Mouse (Mus musculus) embryonic fibroblast, embryonic 13.5 days (primary cell): ENCODE results near the gene Ldhd. TPM values are rescaled to one million over a fixed set of nuclear protein-coding genes. Genes with fewer than 3 reads are reported as not detected.

Experiments used
- H3K27ac ChIP-seq: 2 replicates; pipeline ENCODE4 v1.5.1; 2012; ENCODE audit warnings: low read length, control low read depth, inconsistent platforms; ENCODE audit not compliant: insufficient read depth
- H3K4me1 ChIP-seq: 2 replicates; pipeline ENCODE4 v1.6.1; 2011; ENCODE audit warnings: low read length; ENCODE audit not compliant: control insufficient read depth, insufficient read depth
- H3K4me3 ChIP-seq: 2 replicates; pipeline ENCODE4 v1.5.1; 2011; ENCODE audit warnings: mild to moderate bottlenecking, control low read depth, low read length; ENCODE audit not compliant: insufficient read depth
- CTCF ChIP-seq: IDR thresholded peaks from 2 replicates; pipeline ENCODE4 v1.5.1; 2011; ENCODE audit warnings: mild to moderate bottlenecking, control low read depth, low read length, moderate library complexity, borderline replicate concordance; ENCODE audit not compliant: insufficient read depth
- POLR2A ChIP-seq: IDR thresholded peaks from 2 replicates; pipeline ENCODE4 v1.6.1; 2011; ENCODE audit warnings: low read depth, mild to moderate bottlenecking, control low read depth, low read length, moderate library complexity
- polyA plus RNA-seq: library from polyadenylated mRNA; stranded (reverse); fragments of >200 nt; gene quantifications from 2 replicates; pipeline ENCODE4 v1.2.4, GENCODE M21; 2011; ENCODE audit warnings: low read depth; ENCODE audit not compliant: missing spikeins, insufficient read length

The Ldhd gene
- polyA plus RNA-seq, 1 experiment = 0.46 TPM

GRCm38 (mm10) chr8:111622104-111622503 is 8.1 kb downstream of the Ldhd start:
- Histone ChIP-seq H3K27ac (no peak overlapping the region), H3K4me1 (0 out of 2 replicates have a peak, but pooled peaks cover 13% of the 10 kb centered on the region), H3K4me3 (no peak overlapping the region)
- TF ChIP-seq POLR2A (no peak), CTCF (no peak)

DNA sequence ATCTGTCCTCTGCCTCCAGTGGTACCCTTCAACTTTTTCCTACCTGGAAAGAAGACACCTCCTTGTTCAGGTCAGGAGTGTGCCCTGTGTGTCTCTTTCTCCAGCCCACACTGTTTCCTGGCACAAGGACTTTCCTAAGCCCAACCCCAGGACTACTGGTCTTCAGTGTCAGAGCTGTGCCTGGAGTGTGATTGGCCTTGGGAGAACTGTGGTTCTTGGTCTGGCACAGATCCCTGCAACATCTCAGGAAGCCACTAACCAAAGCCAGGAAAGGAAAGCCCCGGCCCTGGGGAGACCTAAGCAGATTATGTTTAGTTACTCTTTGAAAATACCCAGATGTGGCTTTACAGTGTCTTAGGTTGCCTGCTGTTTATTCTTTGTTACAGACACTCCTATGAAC is 10.2 kb downstream of the Ldhd start:
- TF ChIP-seq POLR2A (no peak), CTCF (no peak)
- 0 out of 2 replicates have a peak, but pooled peaks cover 5% of the 10 kb centered on the region for H3K4me1 ChIP-seq
- H3K4me3 ChIP-seq = no peak overlapping the region
- H3K27ac ChIP-seq = no peak overlapping the region

- Histone ChIP-seq H3K4me3 (no peak overlapping the region), H3K27ac (no peak overlapping the region), H3K4me1 (no peaks in the 10 kb centered on the region)
- TF ChIP-seq POLR2A (no peak), CTCF (no peak)
Measured at GRCm38 (mm10) chr8:111618273-111618672, 11.9 kb downstream of the Ldhd start.

GRCm38 (mm10) chr8:111617812-111618211 is 12.4 kb downstream of the Ldhd start:
- Histone ChIP-seq H3K4me1 (no peaks in the 10 kb centered on the region), H3K4me3 (no peak overlapping the region), H3K27ac (no peak overlapping the region)
- TF ChIP-seq POLR2A (no peak), CTCF (no peak)

GRCm38 (mm10) chr8:111614786-111615701 is 15.1 kb downstream of the Ldhd start:
- no peak overlapping the region for H3K4me3 ChIP-seq

DNA sequence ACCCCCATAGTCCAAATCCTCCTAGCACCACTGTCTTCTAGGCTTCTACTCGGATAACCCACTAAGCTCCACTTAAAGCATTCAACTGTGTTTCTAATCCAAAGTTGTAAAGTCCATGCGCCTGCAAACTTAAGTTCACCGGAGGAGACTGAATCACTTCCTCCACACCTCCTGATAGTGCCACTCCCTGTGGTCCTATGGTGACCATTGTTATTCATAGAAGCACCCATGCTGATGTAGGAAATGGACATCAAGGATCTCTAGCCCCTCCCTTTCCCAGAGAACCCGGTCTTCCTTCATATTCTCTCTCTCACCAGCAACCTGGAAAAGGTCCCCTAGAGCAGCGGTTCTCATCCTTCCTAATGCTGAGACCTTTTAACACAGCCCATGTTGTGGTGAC is 17.0 kb downstream of the Ldhd start:
- H3K4me1 ChIP-seq = no peaks in the 10 kb centered on the region

More at GRCm38 (mm10) chr8:111614786-111615701, 15.1 kb downstream of the Ldhd start:
- no peak overlapping the region for H3K27ac ChIP-seq
- TF ChIP-seq POLR2A (no peak), CTCF (no peak)
- H3K4me1 ChIP-seq = no peaks in the 10 kb centered on the region

GRCm38 (mm10) chr8:111607414-111607813 is 22.8 kb downstream of the Ldhd start:
- no peak overlapping the region for H3K27ac ChIP-seq
- H3K4me3 ChIP-seq = no peak overlapping the region
- H3K4me1 ChIP-seq = no peaks in the 10 kb centered on the region
- TF ChIP-seq POLR2A (no peak), CTCF (no peak)

More for the DNA sequence above, 17.0 kb downstream of the Ldhd start:
- Histone ChIP-seq H3K4me3 (no peak overlapping the region), H3K27ac (no peak overlapping the region)
- TF ChIP-seq POLR2A (no peak), CTCF (no peak)

DNA sequence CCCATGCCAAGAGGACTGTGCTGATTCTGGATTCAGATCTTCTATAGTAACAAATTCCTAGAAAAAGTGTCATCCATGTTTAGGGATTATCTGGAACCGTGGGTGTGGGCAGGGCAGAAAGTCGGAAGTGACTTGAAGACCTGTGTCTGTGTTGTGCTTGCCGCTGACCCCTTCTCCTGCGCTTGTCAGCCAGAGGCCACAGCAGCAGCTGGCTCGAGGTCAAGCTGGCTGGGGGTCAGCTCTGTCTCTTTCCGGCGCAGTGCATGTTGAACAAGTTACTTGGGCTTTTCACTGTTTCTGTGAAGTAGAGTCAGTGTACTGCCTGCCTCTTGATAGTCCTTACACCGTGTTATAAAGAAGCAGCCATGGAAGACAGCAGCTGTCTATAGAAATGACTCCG is 23.2 kb downstream of the Ldhd start:
- no peak overlapping the region for H3K4me3 ChIP-seq
- H3K4me1 ChIP-seq = peaks cover 2% of the 10 kb centered on the region; the same call in 1 of the 2 replicates
- no peak overlapping the region for H3K27ac ChIP-seq
- TF ChIP-seq POLR2A (no peak), CTCF (no peak)

DNA sequence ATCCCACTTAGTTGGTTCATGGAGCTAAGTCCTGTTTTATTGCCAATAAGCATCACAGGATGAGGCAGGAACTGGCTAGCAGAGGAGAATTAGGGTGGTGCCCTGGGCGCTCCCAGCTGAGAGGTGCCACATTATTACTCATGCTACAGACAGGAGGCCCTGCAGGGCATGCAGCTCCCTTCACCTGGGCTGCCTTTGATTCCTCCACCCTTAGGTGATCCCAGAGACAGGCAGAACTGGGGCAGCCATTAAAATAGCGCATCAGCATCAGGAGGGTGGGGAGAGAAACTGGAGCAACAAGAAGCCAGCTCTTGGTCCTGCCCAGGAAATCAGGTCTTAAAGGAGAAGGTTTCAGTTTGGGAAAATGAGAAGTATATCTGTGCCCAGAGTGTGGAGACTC is 25.2 kb downstream of the Ldhd start:
- peaks cover 5% of the 10 kb centered on the region; the same call in 1 of the 2 replicates for H3K4me1 ChIP-seq
- no peak overlapping the region for H3K4me3 ChIP-seq
- TF ChIP-seq CTCF (no peak), POLR2A (no peak)
- no peak overlapping the region for H3K27ac ChIP-seq

GRCm38 (mm10) chr8:111602050-111602449 is 28.1 kb downstream of the Ldhd start:
- H3K27ac ChIP-seq = no peak overlapping the region
- H3K4me3 ChIP-seq = no peak overlapping the region
- TF ChIP-seq POLR2A = no peak
- no peak for TF ChIP-seq CTCF
- peaks cover 10% of the 10 kb centered on the region for H3K4me1 ChIP-seq
